Mouse (Mus musculus) c-Kit-negative CD71-positive TER-119-positive erythroid progenitor cells, embryonic 14.5 days (primary cell): ENCODE data around the gene Gdf9.
"Not testable (repeated sequence)": the region's sequence is repeated elsewhere in the genome, so short reads cannot be mapped to it uniquely, and the experiment has no call there.

ENCODE experiments used
- DNase-seq: peaks from one replicate; pipeline ENCODE4 v3.0.0-alpha.2; 2013; ENCODE audit warnings: low read depth, low spot score

Gene Gdf9

DNA sequence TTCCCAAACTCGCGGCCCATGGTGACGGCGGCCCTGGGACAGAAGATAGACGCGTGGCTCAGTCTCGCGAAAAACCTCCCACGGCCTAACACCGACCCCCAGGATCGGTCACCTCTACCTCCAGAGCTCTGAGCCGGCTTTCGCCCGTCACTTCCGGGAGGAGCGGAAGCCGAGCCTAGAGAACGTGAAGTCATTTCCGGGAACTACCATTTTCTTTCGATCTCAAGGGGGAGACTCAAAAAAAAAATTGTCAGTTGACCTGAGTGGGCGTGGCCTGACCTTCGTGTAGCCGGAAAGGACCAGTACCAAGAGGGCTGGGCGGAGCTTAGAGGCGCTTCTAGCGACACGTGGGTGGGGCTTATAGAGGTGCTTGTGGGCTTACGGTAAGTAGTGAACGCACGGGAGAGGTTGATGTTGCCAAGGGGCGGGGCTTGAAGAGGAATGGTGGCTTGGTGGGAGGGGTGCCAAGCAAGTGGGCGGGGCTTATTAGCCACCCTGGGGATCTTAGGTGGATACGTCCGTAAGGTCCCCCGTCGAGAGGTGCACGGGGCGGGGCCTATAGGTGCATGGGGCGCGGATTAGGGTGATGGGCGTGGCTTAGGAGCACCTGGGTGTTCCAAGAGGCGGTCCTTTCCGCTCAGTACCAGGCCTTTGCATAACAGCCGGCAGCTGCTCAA is at the start of gene Gdf9, which contains the start of gene Uqcrq:
TSS of gene Gdf9 (plus strand) at position 354 of the 677 bp plus-strand sequence.
TSS of gene Uqcrq (minus strand) at position 162 of the 677 bp plus-strand sequence.
- peak; percentile 100 for DNase-seq

GRCm38 (mm10) chr11:53383758-53384428 is 46.9 kb upstream of the Gdf9 start:
- DNase-seq, result no peak

GRCm38 (mm10) chr11:53393856-53394255 is 37.0 kb upstream of the Gdf9 start:
- no peak for DNase-seq

DNA sequence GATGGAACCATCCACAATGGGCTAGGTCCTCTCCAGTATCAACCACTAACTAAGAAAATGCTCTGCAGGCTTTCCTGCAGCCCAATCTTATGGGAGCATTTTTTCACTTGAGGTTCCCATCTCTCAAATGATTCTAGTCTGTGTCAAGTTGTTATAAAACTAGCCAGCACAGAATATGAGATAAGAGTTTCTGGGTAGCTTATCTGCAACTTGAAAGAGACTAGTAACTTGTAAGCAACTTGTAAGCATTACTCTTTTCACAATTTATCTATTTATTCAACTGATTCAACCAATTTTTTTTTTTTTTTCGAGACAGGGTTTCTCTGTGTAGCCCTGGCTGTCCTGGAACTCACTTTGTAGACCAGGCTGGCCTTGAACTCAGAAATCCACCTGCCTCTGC is 27.2 kb upstream of the Gdf9 start:
- DNase-seq, result no peak

- DNase-seq, result no peak
Observed at GRCm38 (mm10) chr11:53411738-53412137, 19.1 kb upstream of the Gdf9 start.

DNA sequence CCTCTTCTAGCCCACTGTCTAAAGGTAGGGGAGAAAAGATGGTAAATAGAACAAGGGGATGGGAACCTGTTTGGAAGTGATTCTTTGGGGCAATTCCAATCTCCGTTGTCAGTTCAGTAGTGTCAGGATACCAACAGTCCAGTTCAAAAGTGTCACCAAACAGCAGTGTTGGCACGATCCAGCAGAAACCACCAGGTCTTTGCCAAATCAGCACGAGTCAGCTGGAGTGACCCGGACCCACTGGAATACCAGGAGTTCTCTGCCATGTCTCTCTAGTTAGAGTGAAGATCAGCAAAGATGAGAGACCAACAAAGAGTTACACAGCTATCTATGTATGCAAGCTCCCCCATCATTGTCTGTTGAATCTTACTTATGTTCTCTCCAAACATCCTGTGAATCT is 17.0 kb upstream of the Gdf9 start:
- DNase-seq, result no peak

GRCm38 (mm10) chr11:53418048-53418447 is 12.8 kb upstream of the Gdf9 start:
- DNase-seq, result no peak

DNA sequence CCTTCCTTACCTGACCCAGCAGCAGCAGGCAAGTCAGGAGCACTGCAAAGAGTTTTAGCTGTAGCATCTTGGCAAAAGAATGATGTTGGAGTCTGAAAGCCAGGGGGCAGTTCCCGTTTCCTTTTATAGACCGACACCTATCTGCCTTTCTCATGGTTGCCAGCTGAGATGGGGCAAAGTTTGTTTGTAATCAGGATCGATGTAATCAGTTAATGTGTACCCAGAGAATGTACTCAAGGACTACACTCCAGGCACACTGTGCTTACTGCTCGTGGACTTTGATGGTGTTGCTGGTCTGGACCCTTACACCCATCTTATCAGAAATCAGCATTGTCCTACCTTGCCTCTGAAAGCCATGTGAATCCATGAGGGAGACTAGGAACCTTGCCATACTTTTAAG is 7.8 kb upstream of the Gdf9 start, which contains the start of gene Leap2:
TSS of gene Leap2 (minus strand) at position 135 of the 400 bp plus-strand sequence.
- no peak for DNase-seq

DNA sequence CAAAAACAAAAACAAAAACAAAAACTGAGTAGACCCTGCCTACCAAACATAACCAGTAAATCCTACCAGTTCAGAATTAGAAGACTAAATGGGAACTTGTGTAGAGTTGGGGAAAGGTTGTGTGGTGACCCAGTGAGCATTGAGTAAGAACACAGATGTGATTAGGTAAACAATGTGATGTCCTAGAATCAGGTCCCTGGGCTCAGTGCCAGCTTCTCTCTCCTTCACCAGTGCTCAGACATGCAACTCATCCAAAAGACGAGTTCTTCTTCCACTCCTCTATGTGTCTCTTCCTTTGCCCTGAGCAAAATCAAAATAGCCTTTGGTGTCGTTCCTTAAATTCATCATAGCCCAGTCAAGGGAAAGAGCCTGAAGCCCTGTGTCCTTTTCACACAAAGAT is 6.0 kb upstream of the Gdf9 start:
- DNase-seq, result no peak

- DNase-seq, result no peak
Observed at GRCm38 (mm10) chr11:53425251-53425650, 5.6 kb upstream of the Gdf9 start.

- DNase-seq, result no peak
Observed at GRCm38 (mm10) chr11:53425711-53426255, 5.0 kb upstream of the Gdf9 start.

GRCm38 (mm10) chr11:53426914-53427313 is 3.9 kb upstream of the Gdf9 start:
- DNase-seq, result not testable (repeated sequence)

DNA sequence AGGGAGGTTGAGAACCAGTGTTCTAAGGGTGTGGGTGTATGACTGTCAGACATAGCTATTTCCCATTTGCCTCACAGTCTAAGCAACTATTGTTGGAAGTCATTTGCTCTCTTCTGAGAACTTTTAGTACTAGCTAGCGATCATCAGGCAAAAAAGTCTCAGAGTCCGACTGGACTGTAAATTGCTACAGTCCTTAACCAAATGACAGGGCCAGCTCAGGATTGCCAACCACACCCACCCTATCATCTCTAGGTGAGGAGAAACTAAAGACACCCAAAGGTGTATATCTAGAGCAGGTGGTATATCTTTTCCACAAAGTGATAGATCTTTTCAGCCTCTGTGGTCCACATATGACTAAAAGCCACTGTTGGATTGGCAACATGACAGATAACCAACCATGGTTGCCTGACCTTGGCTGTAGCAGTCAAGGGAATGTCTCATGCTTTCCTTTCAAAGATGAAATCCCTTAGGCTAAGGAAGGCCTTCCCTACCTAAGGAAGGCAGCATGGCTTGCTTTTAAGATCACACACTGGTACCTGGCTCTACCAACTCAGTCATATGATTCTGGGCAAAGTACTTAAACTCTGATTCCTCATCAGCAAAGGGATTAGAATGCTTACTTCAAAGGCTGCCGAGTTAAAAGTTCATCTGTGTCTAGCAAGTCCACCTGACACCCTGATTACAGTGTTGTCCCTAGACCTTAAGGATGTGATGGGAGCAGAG is 2.7 kb upstream of the Gdf9 start:
- DNase-seq, result no peak

DNA sequence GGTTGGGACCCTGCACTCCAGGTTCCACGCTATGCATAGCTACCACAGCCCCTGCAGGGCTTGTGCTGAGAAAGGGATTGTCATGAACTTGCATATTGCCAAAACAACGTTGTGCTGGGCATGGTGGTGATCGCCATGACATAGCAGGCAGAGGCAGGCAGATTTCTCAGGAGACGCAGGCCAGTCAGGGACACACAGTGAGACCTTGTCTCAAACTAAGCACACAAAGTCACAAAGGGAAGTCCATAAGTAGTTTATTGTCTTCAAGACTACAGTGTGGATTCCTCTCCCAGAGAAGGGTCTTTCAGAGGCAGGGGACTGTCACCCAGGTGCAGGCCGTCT is 2.1 kb upstream of the Gdf9 start:
- DNase-seq, result no peak

- no peak for DNase-seq
Observed at GRCm38 (mm10) chr11:53429182-53429581, 1.6 kb upstream of the Gdf9 start.

- peak; percentile 59 for DNase-seq
Observed at GRCm38 (mm10) chr11:53430300-53430669, 538 bp upstream of the Gdf9 start.

GRCm38 (mm10) chr11:53431347-53432056 is 679 bp downstream of the Gdf9 start:
- DNase-seq, result peak; percentile 26

GRCm38 (mm10) chr11:53433057-53433456 is 2.2 kb downstream of the Gdf9 start:
- DNase-seq, result no peak

DNA sequence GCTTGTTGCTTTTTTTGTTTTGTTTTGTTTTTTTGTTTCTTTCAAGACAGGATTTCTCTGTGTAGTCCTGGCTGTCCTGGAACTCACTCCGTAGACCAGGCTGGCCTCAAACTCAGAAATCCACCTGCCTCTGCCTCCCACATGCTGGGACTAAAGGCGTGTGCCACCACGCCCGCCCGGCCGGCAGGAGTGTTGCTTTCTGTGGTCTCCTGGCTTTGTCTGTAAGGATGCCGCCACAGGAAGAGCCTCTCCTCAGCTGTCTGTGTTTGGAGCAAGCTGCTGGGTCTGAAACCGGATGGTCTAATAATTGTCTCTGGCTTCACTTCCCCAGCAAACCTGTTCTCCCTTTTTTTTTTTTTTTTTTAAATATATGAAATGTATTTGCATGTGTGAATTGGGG is 4.7 kb downstream of the Gdf9 start:
- DNase-seq, result no peak

GRCm38 (mm10) chr11:53436338-53436737 is 5.5 kb downstream of the Gdf9 start:
- no peak for DNase-seq

DNA sequence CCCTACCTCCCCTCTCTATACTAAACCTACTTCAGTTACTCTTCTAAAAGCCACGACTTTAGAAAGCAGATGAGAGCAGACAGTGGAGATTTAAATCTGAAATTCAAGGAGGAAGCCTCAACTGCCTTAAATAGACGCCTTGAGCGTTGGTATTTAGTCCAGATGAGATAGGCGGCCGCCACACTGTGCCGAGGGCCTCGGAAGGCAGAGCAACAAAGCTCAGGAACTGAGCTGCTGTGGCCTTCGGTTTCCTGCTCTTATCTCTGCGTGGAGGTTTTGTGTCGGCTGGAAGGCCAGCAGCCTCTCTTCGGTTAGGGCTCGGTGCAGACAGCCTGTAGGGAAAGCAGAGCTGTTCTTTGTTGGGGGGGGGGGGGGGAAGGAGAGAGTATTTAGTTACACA is 11.1 kb downstream of the Gdf9 start:
- DNase-seq, result no peak

- DNase-seq, result no peak
Observed at GRCm38 (mm10) chr11:53443861-53444260, 13.0 kb downstream of the Gdf9 start.
